Mouse (Mus musculus) kidney, postnatal 10 days (tissue): ENCODE data around the gene Adgra1.
A peak's percentile ranks its signal among the peaks of the same experiment; 100 is the strongest.

ENCODE experiments used
- DNase-seq: peaks from one replicate; pipeline ENCODE4 v3.0.0; 2021; ENCODE audit warnings: mixed read lengths

Adgra1 gene

GRCm38 (mm10) chr7:139850677-139851076 lies 16.7 kb downstream of the Adgra1 start:
- DNase-seq, result no peak

- no peak for DNase-seq
Observed at GRCm38 (mm10) chr7:139851098-139851497, 17.1 kb downstream of the Adgra1 start.

- no peak for DNase-seq
Observed at GRCm38 (mm10) chr7:139855261-139855660, 21.3 kb downstream of the Adgra1 start.

GRCm38 (mm10) chr7:139861411-139861810 lies 27.4 kb downstream of the Adgra1 start:
- peak; percentile 82 for DNase-seq

- no peak for DNase-seq
Observed at GRCm38 (mm10) chr7:139863076-139863475, 29.1 kb downstream of the Adgra1 start.

GRCm38 (mm10) chr7:139864253-139864652 lies 30.3 kb downstream of the Adgra1 start:
- peak; percentile 26 for DNase-seq

GRCm38 (mm10) chr7:139864871-139865270 lies 30.9 kb downstream of the Adgra1 start:
- no peak for DNase-seq

- no peak for DNase-seq
Observed at GRCm38 (mm10) chr7:139871014-139871413, 37.0 kb downstream of the Adgra1 start.

- DNase-seq, result peak; percentile 44
Observed at GRCm38 (mm10) chr7:139877167-139877792, 43.3 kb downstream of the Adgra1 start.

- no peak for DNase-seq
Observed at GRCm38 (mm10) chr7:139878122-139878521, 44.1 kb downstream of the Adgra1 start.

- DNase-seq, result no peak
Observed at GRCm38 (mm10) chr7:139878621-139879020, 44.6 kb downstream of the Adgra1 start.

GRCm38 (mm10) chr7:139883545-139883944 lies 49.6 kb downstream of the Adgra1 start:
- no peak for DNase-seq

- no peak for DNase-seq
Observed at GRCm38 (mm10) chr7:139891779-139892178, 57.8 kb downstream of the Adgra1 start.

- peak; percentile 39 for DNase-seq
Observed at GRCm38 (mm10) chr7:139894655-139895557, 60.9 kb downstream of the Adgra1 start, which contains the start of gene Kndc1. TSS of gene Kndc1 (plus strand) at chr7:139894696.

GRCm38 (mm10) chr7:139896271-139896670 lies 62.3 kb downstream of the Adgra1 start:
- DNase-seq, result no peak

GRCm38 (mm10) chr7:139896796-139897195 lies 62.8 kb downstream of the Adgra1 start:
- DNase-seq, result no peak

- DNase-seq, result no peak
Observed at GRCm38 (mm10) chr7:139898606-139899005, 64.6 kb downstream of the Adgra1 start.

GRCm38 (mm10) chr7:139899505-139899904 lies 65.5 kb downstream of the Adgra1 start:
- no peak for DNase-seq

- DNase-seq, result no peak
Observed at GRCm38 (mm10) chr7:139900456-139900855, 66.5 kb downstream of the Adgra1 start.

- no peak for DNase-seq
Observed at GRCm38 (mm10) chr7:139900896-139901295, 66.9 kb downstream of the Adgra1 start.

GRCm38 (mm10) chr7:139901981-139902380 lies 68.0 kb downstream of the Adgra1 start:
- no peak for DNase-seq

- DNase-seq, result no peak
Observed at GRCm38 (mm10) chr7:139905261-139905660, 71.3 kb downstream of the Adgra1 start.

GRCm38 (mm10) chr7:139905661-139906060 lies 71.7 kb downstream of the Adgra1 start:
- peak; percentile 56 for DNase-seq

GRCm38 (mm10) chr7:139908176-139908575 lies 74.2 kb downstream of the Adgra1 start:
- DNase-seq, result no peak
